Mouse (Mus musculus) MEL (cell line): Measurements from ENCODE around the gene Lurap1. TPM values are rescaled to one million over a fixed set of nuclear protein-coding genes. Genes with fewer than 3 reads are reported as not detected.
A peak's percentile ranks its signal among the peaks of the same experiment; 100 is the strongest.

Experiments
- DNase-seq: peaks from one replicate; pipeline ENCODE4 v3.0.0; 2011; ENCODE audit warnings: low read depth, low spot score
- H3K27ac ChIP-seq: 2 replicates; pipeline ENCODE4 v1.5.1; 2012; ENCODE audit warnings: low read depth, mild to moderate bottlenecking, control low read depth, low read length, moderate library complexity; ENCODE audit not compliant: control insufficient read depth
- H3K27me3 ChIP-seq, 2 experiments: fragments of 150-350 bp in 1 of 2; sonication (generic) in 1 of 2; 2 replicates each; pipeline ENCODE4 v1.6.1; 2012; ENCODE audit warnings: low read length in 2 of 2, mild to moderate bottlenecking in 2 of 2, improper control_type of control experiment in 1 of 2, moderate library complexity in 1 of 2; ENCODE audit not compliant: insufficient read depth in 2 of 2, control insufficient read depth in 1 of 2
- H3K36me3 ChIP-seq, 2 experiments: 2 replicates each; pipeline ENCODE4 v1.6.1; 2012 to 2014; ENCODE audit warnings: low read length in 2 of 2, improper control_type of control experiment in 1 of 2, inconsistent platforms in 1 of 2, mild to moderate bottlenecking in 1 of 2; ENCODE audit not compliant: insufficient read depth in 2 of 2, control insufficient read depth in 1 of 2
- H3K4me1 ChIP-seq, 2 experiments: fragments of 150-350 bp in 1 of 2; sonication (generic) in 1 of 2; 2 replicates each; pipeline ENCODE4 v1.6.1; 2012; ENCODE audit warnings: low read length in 2 of 2, improper control_type of control experiment in 1 of 2, mild to moderate bottlenecking in 1 of 2; ENCODE audit not compliant: insufficient read depth in 2 of 2, control insufficient read depth in 1 of 2
- H3K4me3 ChIP-seq, 2 experiments: fragments of 150-350 bp in 1 of 2; sonication (generic) in 1 of 2; 2 replicates each; pipeline ENCODE4 v1.5.1; 2012; ENCODE audit warnings: low read depth in 2 of 2, low read length in 2 of 2, mild to moderate bottlenecking in 2 of 2, moderate library complexity in 2 of 2, control low read depth in 1 of 2, improper control_type of control experiment in 1 of 2; ENCODE audit not compliant: control insufficient read depth in 1 of 2, insufficient read depth in 1 of 2
- H3K79me2 ChIP-seq: 2 replicates; pipeline ENCODE4 v1.6.1; 2012; ENCODE audit warnings: mild to moderate bottlenecking, low read length, moderate library complexity; ENCODE audit not compliant: control insufficient read depth, poor library complexity, insufficient read depth
- H3K9ac ChIP-seq: 2 replicates; pipeline ENCODE4 v1.6.1; 2012; ENCODE audit warnings: low read depth, mild to moderate bottlenecking, control low read depth, low read length, moderate library complexity; ENCODE audit not compliant: control insufficient read depth, poor library complexity, severe bottlenecking
- H3K9me3 ChIP-seq: fragments of 150-350 bp; sonication (generic); replicated peaks from 2 replicates; pipeline ENCODE4 v1.6.1; 2012; ENCODE audit warnings: mild to moderate bottlenecking, low read length, improper control_type of control experiment, moderate library complexity; ENCODE audit not compliant: insufficient read depth
- CHD2 ChIP-seq: IDR thresholded peaks from 2 replicates; pipeline ENCODE4 v1.6.1; 2011; ENCODE audit warnings: low read length, improper control_type of control experiment
- E2F4 ChIP-seq: IDR thresholded peaks from 2 replicates; pipeline ENCODE4 v1.6.1; 2011; ENCODE audit warnings: low read depth, low read length, improper control_type of control experiment, borderline replicate concordance
- ELF1 ChIP-seq: IDR thresholded peaks from 2 replicates; pipeline ENCODE4 v1.6.1; 2014; ENCODE audit warnings: low read depth, mild to moderate bottlenecking, inconsistent platforms, low read length, improper control_type of control experiment, moderate library complexity
- EP300 ChIP-seq, 2 experiments: IDR thresholded peaks; 2 replicates each; pipeline ENCODE4 v1.6.1; 2011; ENCODE audit warnings: improper control_type of control experiment in 2 of 2, low read length in 2 of 2, low read depth in 1 of 2, mild to moderate bottlenecking in 1 of 2
- ETS1 ChIP-seq: IDR thresholded peaks from 2 replicates; pipeline ENCODE4 v1.6.1; 2012; ENCODE audit warnings: low read depth, mild to moderate bottlenecking, inconsistent platforms, low read length, improper control_type of control experiment, moderate library complexity
- GATA1 ChIP-seq: IDR thresholded peaks from 2 replicates; pipeline ENCODE4 v1.6.1; 2011; ENCODE audit warnings: low read depth, low read length, improper control_type of control experiment
- HCFC1 ChIP-seq: IDR thresholded peaks from 2 replicates; pipeline ENCODE4 v1.6.1; 2012; ENCODE audit warnings: low read depth, mild to moderate bottlenecking, inconsistent platforms, low read length, improper control_type of control experiment, moderate library complexity
- MXI1 ChIP-seq: IDR thresholded peaks from 2 replicates; pipeline ENCODE4 v1.6.1; 2011; ENCODE audit warnings: mild to moderate bottlenecking, low read depth, low read length, improper control_type of control experiment
- MYB ChIP-seq: IDR thresholded peaks from 2 replicates; pipeline ENCODE4 v1.6.1; 2011; ENCODE audit warnings: mild to moderate bottlenecking, low read depth, low read length, improper control_type of control experiment
- MYC ChIP-seq: IDR thresholded peaks from 2 replicates; pipeline ENCODE4 v1.6.1; 2011; ENCODE audit warnings: low read depth, mild to moderate bottlenecking, low read length, improper control_type of control experiment, moderate library complexity
- NELFE ChIP-seq: IDR thresholded peaks from 2 replicates; pipeline ENCODE4 v1.6.1; 2011; ENCODE audit warnings: low read depth, low read length, improper control_type of control experiment
- NRF1 ChIP-seq: IDR thresholded peaks from 2 replicates; pipeline ENCODE4 v1.6.1; 2014; ENCODE audit warnings: low read depth, mild to moderate bottlenecking, inconsistent platforms, low read length, improper control_type of control experiment, moderate library complexity; ENCODE audit not compliant: poor library complexity, insufficient read depth, severe bottlenecking
- POLR2A ChIP-seq, 2 experiments: IDR thresholded peaks; 2 replicates each; pipeline ENCODE4 v1.6.1; 2011 to 2012; ENCODE audit warnings: low read length in 2 of 2, mild to moderate bottlenecking in 2 of 2, control low read depth in 1 of 2, improper control_type of control experiment in 1 of 2, low read depth in 1 of 2, moderate library complexity in 1 of 2; ENCODE audit not compliant: control insufficient read depth in 1 of 2, insufficient read depth in 1 of 2, poor library complexity in 1 of 2
- POLR2AphosphoS2 ChIP-seq: IDR thresholded peaks from 2 replicates; pipeline ENCODE4 v1.6.1; 2011; ENCODE audit warnings: low read length, improper control_type of control experiment
- POLR2AphosphoS5 ChIP-seq: IDR thresholded peaks from 2 replicates; pipeline ENCODE4 v1.6.1; 2012; ENCODE audit warnings: low read depth, borderline replicate concordance, mild to moderate bottlenecking, inconsistent platforms, low read length, moderate library complexity, mixed read lengths
- RCOR1 ChIP-seq: IDR thresholded peaks from 2 replicates; pipeline ENCODE4 v1.6.1; 2012; ENCODE audit warnings: low read depth, mild to moderate bottlenecking, inconsistent platforms, low read length, improper control_type of control experiment
- SIN3A ChIP-seq: IDR thresholded peaks from 2 replicates; pipeline ENCODE4 v1.6.1; 2012; ENCODE audit warnings: low read length, improper control_type of control experiment, inconsistent platforms
- SMC3 ChIP-seq: IDR thresholded peaks from 2 replicates; pipeline ENCODE4 v1.6.1; 2011; ENCODE audit warnings: low read depth, low read length, improper control_type of control experiment
- TAL1 ChIP-seq: IDR thresholded peaks from 2 replicates; pipeline ENCODE4 v1.6.1; 2012; ENCODE audit warnings: mild to moderate bottlenecking, inconsistent platforms, low read length, moderate library complexity, mixed read lengths
- TCF12 ChIP-seq: IDR thresholded peaks from 2 replicates; pipeline ENCODE4 v1.6.1; 2014; ENCODE audit warnings: low read depth, mild to moderate bottlenecking, inconsistent platforms, low read length, improper control_type of control experiment, moderate library complexity
- UBTF ChIP-seq: IDR thresholded peaks from 2 replicates; pipeline ENCODE4 v1.6.1; 2012; ENCODE audit warnings: low read depth, mild to moderate bottlenecking, inconsistent platforms, low read length, improper control_type of control experiment, moderate library complexity, borderline replicate concordance; ENCODE audit not compliant: insufficient read depth
- ZC3H11A ChIP-seq: IDR thresholded peaks from 2 replicates; pipeline ENCODE4 v1.6.1; 2012; ENCODE audit warnings: low read depth, mild to moderate bottlenecking, inconsistent platforms, low read length, improper control_type of control experiment
- ZKSCAN1 ChIP-seq: IDR thresholded peaks from 2 replicates; pipeline ENCODE4 v1.6.1; 2012; ENCODE audit warnings: low read depth, mild to moderate bottlenecking, inconsistent platforms, low read length, improper control_type of control experiment, moderate library complexity
- ZMIZ1 ChIP-seq: IDR thresholded peaks from 2 replicates; pipeline ENCODE4 v1.6.1; 2012; ENCODE audit warnings: low read depth, mild to moderate bottlenecking, inconsistent platforms, low read length, improper control_type of control experiment, moderate library complexity
- ZNF384 ChIP-seq: IDR thresholded peaks from 2 replicates; pipeline ENCODE4 v1.6.1; 2012; ENCODE audit warnings: low read depth, mild to moderate bottlenecking, inconsistent platforms, low read length, improper control_type of control experiment
- polyA plus RNA-seq, 2 experiments: library from polyadenylated mRNA; stranded (reverse) in 1 of 2; unstranded in 1 of 2; fragments of >175 nt in 1 of 2; fragments of >200 nt in 1 of 2; gene quantifications; 2 replicates each; pipeline versions ENCODE4 v1.2.1 to v1.2.4; 2012; ENCODE audit warnings: low replicate concordance in 2 of 2, low read depth in 1 of 2; ENCODE audit not compliant: insufficient read length in 2 of 2, insufficient read depth in 1 of 2, missing spikeins in 1 of 2
- total RNA-seq: library from RNA; depleted of rRNA; stranded (reverse); fragments of 300-350 nt; gene quantifications from 2 replicates; pipeline ENCODE4 v1.2.3, GENCODE M21; 2012

The Lurap1 gene
- total and polyA plus RNA-seq, 3 experiments = 0.85 to 1.2 TPM; not detected in 1

DNA sequence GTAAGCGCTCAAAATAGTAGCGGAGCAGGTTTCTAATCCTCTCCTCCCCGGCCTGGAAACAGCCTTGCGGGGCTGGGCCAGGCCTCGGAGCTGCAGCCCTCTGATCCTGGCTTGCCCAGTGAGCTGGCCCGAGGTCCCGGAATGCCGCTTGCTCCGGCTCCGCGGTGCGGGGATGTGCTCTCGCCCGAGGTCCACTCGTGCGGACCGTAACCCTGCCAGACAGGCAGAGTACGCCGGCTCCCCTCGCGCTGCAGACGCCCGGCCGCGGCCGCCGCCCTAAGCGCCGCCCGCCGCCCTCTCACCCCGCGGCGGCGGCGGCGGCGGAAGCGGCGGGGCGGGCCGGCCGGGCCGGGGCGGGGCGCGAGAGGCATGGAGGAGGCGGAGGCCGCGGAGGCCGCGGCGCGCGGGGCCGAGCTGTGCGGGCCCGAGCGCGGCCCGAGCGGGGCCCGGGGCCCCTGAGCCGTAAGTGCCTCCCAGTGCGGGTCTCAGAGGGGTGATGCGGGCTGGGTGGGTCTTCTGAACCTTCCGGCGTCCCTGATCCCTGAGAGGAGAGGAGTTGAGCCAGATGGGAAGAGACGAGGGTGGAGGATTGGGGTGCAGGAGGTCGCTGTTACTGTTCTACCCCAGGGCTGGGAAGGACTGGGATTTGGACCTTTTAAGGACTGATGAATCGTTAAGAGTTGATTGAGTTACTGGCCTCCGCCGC is 829 bp downstream of the Lurap1 start:
- H3K4me1 ChIP-seq = peaks cover 0 to 10% of the 10 kb centered on the region in 2 experiments; a peak in 2 of 4 replicates
- H3K4me3 ChIP-seq = peak overlapping the region; percentile 90 to 98
- peaks cover 14% of the 10 kb centered on the region for H3K79me2 ChIP-seq
- no peaks in the 10 kb centered on the region for H3K27me3 ChIP-seq
- H3K27ac ChIP-seq = peak overlapping the region; percentile 67
- peak overlapping the region; percentile 94 for H3K9ac ChIP-seq
- H3K9me3 ChIP-seq = no peaks in the 10 kb centered on the region
- H3K36me3 ChIP-seq = peaks cover 0 to 4% of the 10 kb centered on the region in 2 experiments
- peak; percentile 68 for DNase-seq
- TF ChIP-seq RCOR1 = no peak
- no peak for TF ChIP-seq POLR2AphosphoS5
- TF ChIP-seq E2F4 = no peak
- TF ChIP-seq MYB = no peak
- TF ChIP-seq UBTF = no peak
- no peak for TF ChIP-seq EP300 (IDR thresholded peaks at IDR 0.05; ENCODE audit: low read depth in 1 of 2, low read length in 2 of 2)
- TF ChIP-seq ZNF384 = no peak
- TF ChIP-seq MXI1 = peak; percentile 32; the same call in 1 of the 2 replicates
- peak; percentile 53; the same call in 1 of the 2 replicates for TF ChIP-seq POLR2AphosphoS2
- peak; percentile 86 for TF ChIP-seq NELFE
- no peak for TF ChIP-seq ETS1
- peak; percentile 73 for TF ChIP-seq SIN3A
- no peak for TF ChIP-seq GATA1
- peak; percentile 83 to 99 for TF ChIP-seq POLR2A (IDR thresholded peaks at IDR 0.05; ENCODE audit: control insufficient read depth in 1 of 2, insufficient read depth in 1 of 2, low read depth in 1 of 2, low read length in 2 of 2, poor library complexity in 1 of 2)
- peak; percentile 70; the same call in 1 of the 2 replicates for TF ChIP-seq ZMIZ1
- TF ChIP-seq HCFC1 = peak; percentile 59
- TF ChIP-seq MYC = no peak
- TF ChIP-seq, all 39 proteins: peak for 7

DNA sequence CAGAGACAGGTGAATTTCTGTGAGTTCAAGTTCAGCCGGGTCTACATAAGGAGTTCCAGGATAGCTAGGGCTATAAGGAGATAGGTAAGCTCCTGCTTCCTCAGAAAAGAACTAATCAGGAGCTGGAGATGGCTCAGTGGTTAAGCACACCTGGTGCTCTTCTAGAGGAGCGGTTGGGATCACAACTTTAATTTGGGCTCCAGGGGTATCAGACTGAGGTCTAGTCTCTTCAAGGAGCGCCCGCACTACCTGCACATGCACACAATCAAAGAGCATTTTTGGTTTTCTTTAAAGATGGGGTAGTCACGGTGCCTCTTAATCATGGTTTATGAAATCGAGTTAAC is 1.4 kb downstream of the Lurap1 start:
- peaks cover 14% of the 10 kb centered on the region for H3K79me2 ChIP-seq
- H3K4me1 ChIP-seq = peaks cover 0 to 10% of the 10 kb centered on the region in 2 experiments; a peak in 2 of 4 replicates
- H3K27ac ChIP-seq = peak overlapping the region; percentile 67
- TF ChIP-seq NRF1 (no peak), ELF1 (no peak), MYC (no peak), TAL1 (no peak), CHD2 (no peak), NELFE (no peak), ZKSCAN1 (no peak), ZC3H11A (no peak), SMC3 (no peak), MYB (no peak), POLR2AphosphoS5 (no peak), TCF12 (no peak), ZMIZ1 (no peak)
- H3K9ac ChIP-seq = peak overlapping the region; percentile 94
- DNase-seq = no peak
- H3K36me3 ChIP-seq = peaks cover 0 to 4% of the 10 kb centered on the region in 2 experiments; a peak in 3 of 4 replicates
- H3K9me3 ChIP-seq = no peaks in the 10 kb centered on the region
- peak overlapping the region; percentile 77 to 79 for H3K4me3 ChIP-seq
- H3K27me3 ChIP-seq = no peaks in the 10 kb centered on the region
